Mouse (Mus musculus) E14TG2a.4 (cell line): ENCODE data around the gene Myo18a.

Source experiments
- H3K27me3 ChIP-seq: 2 replicates; pipeline ENCODE4 v1.6.1; 2014; ENCODE audit warnings: low read length, control low read depth; ENCODE audit not compliant: insufficient read depth
- H3K36me3 ChIP-seq: 2 replicates; pipeline ENCODE4 v1.6.1; 2014; ENCODE audit warnings: low read length, control low read depth; ENCODE audit not compliant: insufficient read depth
- H3K4me1 ChIP-seq: replicated peaks from 2 replicates; pipeline ENCODE4 v1.6.1; 2014; ENCODE audit warnings: low read depth, low read length, control low read depth
- H3K4me3 ChIP-seq: replicated peaks from 2 replicates; pipeline ENCODE4 v1.5.1; 2014; ENCODE audit warnings: mild to moderate bottlenecking, low read length
- H3K9me3 ChIP-seq: 2 replicates; pipeline ENCODE4 v1.6.1; 2014; ENCODE audit warnings: low read length, control low read depth
- CTCF ChIP-seq: conservative IDR thresholded peaks from 2 replicates; pipeline ENCODE4 v1.5.1; 2014; ENCODE audit warnings: low read length
- NANOG ChIP-seq: IDR thresholded peaks from 2 replicates; pipeline ENCODE4 v1.6.1; 2014; ENCODE audit warnings: borderline replicate concordance, low read length, mixed read lengths
- POU5F1 ChIP-seq: IDR thresholded peaks from 2 replicates; pipeline ENCODE4 v1.6.1; 2014; ENCODE audit warnings: low read length, borderline replicate concordance

Myo18a gene

DNA sequence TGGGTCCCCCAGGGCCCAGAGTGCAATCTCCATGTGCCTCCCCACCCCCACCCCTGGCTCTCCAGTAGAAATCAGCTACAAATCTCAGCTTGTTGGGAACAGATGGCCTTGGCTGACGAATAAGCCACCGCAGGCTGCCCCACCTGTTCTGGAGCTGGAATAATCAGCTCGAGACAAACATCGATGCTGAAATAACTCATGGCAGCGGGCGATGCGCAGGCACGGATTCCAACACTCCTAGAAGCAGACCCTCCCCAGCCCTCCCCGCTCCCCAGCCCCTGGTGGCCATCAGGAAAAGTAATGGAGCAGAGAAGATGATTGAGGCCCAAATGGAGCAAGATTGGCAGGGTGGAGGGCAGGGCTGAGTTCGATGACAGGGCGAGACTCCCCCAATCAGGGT, 109.2 kb downstream of the Myo18a start:
- peaks cover 35% of the 10 kb centered on the region for H3K27me3 ChIP-seq
- peaks cover 63% of the 10 kb centered on the region for H3K4me1 ChIP-seq
- TF ChIP-seq CTCF (no peak), NANOG (no peak), POU5F1 (no peak)
- peak overlapping the region; percentile 49 for H3K4me3 ChIP-seq
- H3K9me3 ChIP-seq, result no peaks in the 10 kb centered on the region
- H3K36me3 ChIP-seq, result no peaks in the 10 kb centered on the region

DNA sequence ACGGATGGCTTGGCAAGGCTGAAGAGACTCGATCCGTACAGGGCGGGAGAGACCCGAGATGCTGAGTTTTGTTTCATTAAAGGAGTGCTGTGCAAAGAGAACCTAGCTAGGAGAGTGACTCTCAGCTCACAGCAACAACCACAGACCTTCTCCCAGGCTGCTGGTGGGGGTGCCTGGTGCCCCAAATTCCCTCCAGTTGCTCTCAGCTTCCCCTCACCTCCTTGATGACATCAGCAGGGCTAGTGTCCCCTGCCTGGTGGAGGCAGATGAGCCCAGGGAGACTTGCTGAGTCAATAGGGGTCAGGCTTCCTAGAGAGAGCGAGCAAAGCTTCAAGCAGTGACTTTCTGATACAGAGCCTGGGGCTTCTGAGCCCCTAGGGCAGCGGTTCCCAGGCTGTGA, 109.6 kb downstream of the Myo18a start:
- Histone ChIP-seq H3K36me3 (no peaks in the 10 kb centered on the region), H3K4me1 (peaks cover 64% of the 10 kb centered on the region), H3K4me3 (peak overlapping the region; percentile 49), H3K27me3 (peaks cover 34% of the 10 kb centered on the region), H3K9me3 (no peaks in the 10 kb centered on the region)
- TF ChIP-seq CTCF, result no peak
- no peak for TF ChIP-seq POU5F1
- TF ChIP-seq NANOG, result no peak

DNA sequence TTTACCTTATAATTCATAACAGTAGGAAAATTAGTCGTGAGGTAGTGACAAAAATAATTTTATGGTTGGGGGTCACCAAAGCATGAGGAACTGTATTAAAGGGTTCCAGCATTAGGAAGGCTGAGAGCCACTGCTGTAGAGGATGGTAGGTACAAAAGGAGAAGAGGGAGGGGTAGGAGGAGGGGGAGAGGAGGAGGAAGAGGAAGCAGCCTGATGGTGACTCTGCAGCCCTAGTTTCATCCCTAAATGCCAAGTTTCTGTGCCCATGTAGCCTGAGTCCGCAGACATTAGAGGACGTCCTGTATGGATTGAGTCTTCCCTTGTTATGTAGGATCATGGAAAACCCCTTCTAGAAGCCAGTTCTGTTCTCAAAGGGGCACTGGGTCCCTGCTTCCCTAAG, 110.1 kb downstream of the Myo18a start:
- H3K27me3 ChIP-seq, result peaks cover 31% of the 10 kb centered on the region
- no peaks in the 10 kb centered on the region for H3K36me3 ChIP-seq
- peaks cover 62% of the 10 kb centered on the region for H3K4me1 ChIP-seq
- TF ChIP-seq NANOG (no peak), CTCF (no peak), POU5F1 (no peak)
- no peak overlapping the region for H3K4me3 ChIP-seq
- no peaks in the 10 kb centered on the region for H3K9me3 ChIP-seq

DNA sequence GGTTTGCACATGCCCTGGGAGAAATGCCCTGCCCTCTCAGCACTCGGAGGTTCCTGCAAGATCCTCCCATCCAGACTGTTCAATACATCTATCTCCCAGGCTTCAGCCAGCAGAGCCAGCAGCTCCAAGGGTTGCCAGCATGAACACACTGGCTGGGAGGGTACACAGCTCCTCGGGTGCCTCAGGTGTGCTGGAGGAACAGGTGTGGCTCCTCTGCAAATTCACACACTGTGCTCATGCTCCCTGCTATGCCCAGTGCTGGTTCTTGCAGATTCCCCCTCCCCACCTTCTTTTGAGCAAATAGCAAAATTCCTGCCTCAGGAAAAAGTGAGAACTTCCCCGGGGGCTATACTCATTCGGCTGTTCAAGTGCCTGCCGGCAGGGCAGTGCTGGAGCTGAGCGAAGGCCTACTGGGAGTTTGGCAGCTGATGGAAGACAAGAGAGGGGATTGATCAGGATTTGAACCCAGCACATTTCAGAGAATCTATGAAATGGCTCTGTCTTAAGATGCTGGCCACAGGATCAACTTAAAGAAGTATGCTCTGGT, 111.7 kb downstream of the Myo18a start:
- 0 out of 2 replicates have a peak overlapping the region, but pooled peaks have one; percentile 17 for H3K4me3 ChIP-seq
- no peaks in the 10 kb centered on the region for H3K36me3 ChIP-seq
- peaks cover 57% of the 10 kb centered on the region for H3K4me1 ChIP-seq
- H3K27me3 ChIP-seq, result peaks cover 18% of the 10 kb centered on the region
- no peaks in the 10 kb centered on the region for H3K9me3 ChIP-seq
- TF ChIP-seq NANOG (no peak), CTCF (no peak), POU5F1 (no peak)

DNA sequence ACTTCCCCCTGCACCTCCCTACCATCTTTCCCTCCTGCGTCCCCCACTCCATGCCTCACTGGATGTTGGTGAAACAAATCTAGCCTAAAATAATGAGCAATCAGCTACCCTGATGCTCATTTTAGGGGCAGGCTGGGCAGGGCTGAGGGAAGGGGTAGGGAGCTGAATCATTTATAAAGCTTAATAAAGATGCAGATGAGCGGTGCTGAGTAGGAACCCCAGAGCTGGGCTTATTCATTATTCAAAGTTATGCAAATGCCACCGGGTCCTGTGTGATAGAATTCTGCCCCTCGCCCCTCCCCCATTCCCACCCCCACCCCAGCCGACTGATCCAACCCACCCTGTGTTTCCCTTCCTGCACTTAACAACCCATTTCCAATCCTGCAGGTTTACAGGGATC, 112.2 kb downstream of the Myo18a start:
- TF ChIP-seq CTCF (no peak), NANOG (no peak), POU5F1 (no peak)
- no peaks in the 10 kb centered on the region for H3K9me3 ChIP-seq
- H3K4me1 ChIP-seq, result peaks cover 62% of the 10 kb centered on the region
- H3K4me3 ChIP-seq, result peak overlapping the region; percentile 68; the same call in 1 of the 2 replicates
- peaks cover 3% of the 10 kb centered on the region; the same call in 1 of the 2 replicates for H3K36me3 ChIP-seq
- peaks cover 15% of the 10 kb centered on the region for H3K27me3 ChIP-seq

DNA sequence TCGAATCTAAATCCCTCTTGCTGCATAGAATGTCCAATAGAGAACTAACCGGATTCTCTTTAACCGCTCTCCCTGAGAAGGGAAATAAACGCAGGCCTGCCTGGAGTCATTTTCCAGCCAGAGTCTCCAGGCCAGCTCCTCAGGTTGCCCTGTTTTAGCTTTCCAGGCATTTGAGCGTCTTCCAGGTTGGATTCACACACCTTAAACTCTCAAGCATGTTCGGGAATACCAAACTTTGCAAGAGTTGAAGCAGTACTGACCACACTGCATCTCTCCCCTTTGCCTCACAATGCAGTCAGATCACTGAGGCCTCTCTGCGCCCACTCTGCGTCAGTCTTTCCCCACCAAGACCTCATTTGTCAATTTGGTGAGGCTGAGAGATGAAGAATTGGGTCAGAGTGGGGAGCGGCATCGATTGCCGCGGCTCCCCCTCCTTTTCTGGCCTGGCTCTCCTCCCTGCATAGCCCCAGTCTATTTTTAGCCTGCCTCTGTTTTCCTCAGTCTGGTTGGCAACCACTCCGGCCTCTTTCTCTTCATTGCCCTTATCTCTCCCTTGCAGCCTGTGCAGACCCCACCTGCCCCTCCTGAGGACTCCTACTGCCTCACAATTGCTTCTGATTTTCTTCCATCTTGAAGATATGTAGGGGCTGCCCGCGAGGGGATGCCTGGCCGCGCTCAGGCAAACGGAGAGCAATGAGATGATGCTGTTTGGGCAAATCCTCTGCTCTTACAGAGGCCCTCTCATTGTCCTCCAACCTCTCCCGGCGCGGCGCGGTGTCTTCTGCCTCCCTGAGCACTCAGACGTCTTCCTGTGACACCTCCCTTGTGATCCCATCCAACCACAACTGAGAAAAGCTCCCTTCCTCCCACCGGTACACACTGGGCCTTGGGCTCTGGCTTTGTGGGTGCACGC, 113.1 kb downstream of the Myo18a start:
- peaks cover 11% of the 10 kb centered on the region for H3K36me3 ChIP-seq
- peaks cover 9% of the 10 kb centered on the region; the same call in 1 of the 2 replicates for H3K27me3 ChIP-seq
- no peaks in the 10 kb centered on the region for H3K9me3 ChIP-seq
- TF ChIP-seq POU5F1 (no peak), NANOG (no peak), CTCF (no peak)
- H3K4me1 ChIP-seq, result peaks cover 70% of the 10 kb centered on the region
- peak overlapping the region; percentile 68 for H3K4me3 ChIP-seq

DNA sequence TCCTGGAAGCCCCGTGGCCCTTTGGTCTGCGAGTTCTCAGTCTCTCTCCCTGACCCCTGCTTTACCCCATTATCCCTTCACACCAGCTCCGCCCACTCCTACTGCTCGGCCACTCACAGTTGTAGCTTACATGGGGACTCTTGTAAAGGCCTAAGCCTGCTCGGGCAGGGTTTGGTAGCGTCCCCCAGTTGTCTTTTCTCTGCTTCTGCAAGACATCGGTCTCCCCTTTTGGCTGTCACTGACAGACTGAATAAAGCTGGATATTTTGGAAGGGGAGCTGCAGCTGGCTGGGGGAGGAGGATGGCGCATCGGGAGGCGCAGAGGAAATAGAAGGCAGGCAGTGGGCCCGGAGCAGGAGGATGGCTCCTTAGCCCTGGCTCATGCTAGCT, 113.7 kb downstream of the Myo18a start:
- Histone ChIP-seq H3K9me3 (no peaks in the 10 kb centered on the region), H3K27me3 (0 out of 2 replicates have a peak, but pooled peaks cover 3% of the 10 kb centered on the region), H3K4me1 (peaks cover 76% of the 10 kb centered on the region), H3K36me3 (peaks cover 17% of the 10 kb centered on the region), H3K4me3 (peak overlapping the region; percentile 68)
- no peak for TF ChIP-seq CTCF
- no peak for TF ChIP-seq POU5F1
- no peak for TF ChIP-seq NANOG

DNA sequence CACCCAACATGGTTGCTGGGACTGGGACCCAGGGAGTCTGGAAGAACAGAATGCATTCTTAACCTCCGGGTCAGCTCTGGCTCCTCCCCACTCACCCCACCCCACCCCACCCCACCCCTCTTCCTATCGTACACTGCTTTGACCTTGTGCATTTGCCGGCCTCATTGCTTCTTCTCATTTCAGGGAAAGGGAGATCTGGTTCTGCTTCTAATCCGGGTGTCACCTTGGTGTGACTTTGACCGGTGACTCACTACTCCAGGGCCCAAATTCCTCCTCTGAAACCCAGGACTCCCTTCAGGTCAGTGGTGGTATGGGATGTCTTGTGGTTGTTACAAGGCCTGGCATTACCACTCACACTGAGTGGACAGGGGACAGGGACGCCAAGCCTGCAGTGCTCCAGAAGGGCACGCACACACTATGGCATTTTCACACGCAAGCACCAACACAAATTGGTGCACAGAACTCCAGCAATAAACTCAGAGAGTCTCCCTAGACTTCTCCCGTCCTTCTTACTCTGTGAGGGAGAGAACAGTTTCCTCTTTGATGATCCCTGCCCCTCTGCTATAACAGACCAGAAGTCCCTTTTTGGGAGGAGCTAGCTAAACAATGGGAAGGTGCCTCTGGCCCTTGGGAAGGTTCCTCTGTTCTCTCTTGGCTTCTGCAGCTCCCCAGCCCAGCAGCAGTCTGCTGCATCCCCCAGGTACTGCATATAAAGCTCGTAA, 121.6 kb downstream of the Myo18a start:
- H3K4me3 ChIP-seq, result peak overlapping the region; percentile 77
- H3K27me3 ChIP-seq, result no peaks in the 10 kb centered on the region
- peaks cover 96% of the 10 kb centered on the region for H3K4me1 ChIP-seq
- peaks cover 73% of the 10 kb centered on the region for H3K36me3 ChIP-seq
- TF ChIP-seq POU5F1 (no peak), NANOG (peak; percentile 37; the same call in 1 of the 2 replicates)
- H3K9me3 ChIP-seq, result no peaks in the 10 kb centered on the region
